Mouse (Mus musculus) cerebellum, postnatal 4 days (tissue): Measurements from ENCODE around the gene Pef1.

ENCODE experiments used
- DNase-seq, 2 experiments: peaks; one replicate each; pipeline ENCODE4 v3.0.0; 2022; ENCODE audit warnings: low spot score in 2 of 2, mixed read lengths in 1 of 2

Pef1 gene

GRCm38 (mm10) chr4:130138441-130139213, 36.3 kb downstream of the Pef1 start:
- peak; percentile 70 to 87 for DNase-seq

DNA sequence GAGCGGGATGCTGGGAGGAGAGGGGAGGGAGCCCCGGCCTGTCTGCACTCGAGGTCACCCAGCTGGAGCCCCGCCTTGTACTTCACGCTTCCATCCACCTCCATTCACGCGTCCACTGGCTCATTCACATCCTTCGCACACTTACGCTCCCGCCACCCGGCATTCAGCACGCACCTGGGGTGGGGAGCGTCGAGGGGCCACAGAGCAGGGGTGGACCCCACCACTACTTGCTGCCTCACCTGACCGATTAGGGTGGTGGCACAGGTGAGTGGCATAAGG, 36.8 kb downstream of the Pef1 start, which contains the start of gene Hcrtr1:
Gene Hcrtr1 (minus strand): TSS at position 146 of the 279 bp plus-strand sequence.
- DNase-seq = no peak

DNA sequence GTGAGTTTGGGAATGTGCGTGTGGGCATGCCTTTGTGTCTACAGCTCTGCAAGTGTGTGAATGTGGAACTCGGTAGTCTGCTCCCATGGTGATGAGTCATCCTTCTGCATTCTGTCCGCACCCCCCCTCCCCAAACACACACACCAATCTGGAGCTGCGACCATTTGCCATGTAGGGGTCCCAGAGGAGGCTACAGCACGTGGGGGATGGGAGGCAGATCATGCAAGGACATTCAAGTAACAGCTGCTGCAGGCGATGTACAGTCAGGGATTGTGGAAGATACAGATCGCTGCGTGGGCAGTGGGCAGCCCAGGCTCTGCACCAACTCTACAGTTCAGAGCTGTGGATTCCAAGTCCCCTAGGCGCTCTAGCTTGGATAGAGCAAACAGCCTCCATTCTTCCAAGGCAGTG, 38.6 kb downstream of the Pef1 start:
- peak in 1 of 2 experiments; percentile 40 for DNase-seq

GRCm38 (mm10) chr4:130141786-130142185, 39.4 kb downstream of the Pef1 start:
- DNase-seq = no peak

DNA sequence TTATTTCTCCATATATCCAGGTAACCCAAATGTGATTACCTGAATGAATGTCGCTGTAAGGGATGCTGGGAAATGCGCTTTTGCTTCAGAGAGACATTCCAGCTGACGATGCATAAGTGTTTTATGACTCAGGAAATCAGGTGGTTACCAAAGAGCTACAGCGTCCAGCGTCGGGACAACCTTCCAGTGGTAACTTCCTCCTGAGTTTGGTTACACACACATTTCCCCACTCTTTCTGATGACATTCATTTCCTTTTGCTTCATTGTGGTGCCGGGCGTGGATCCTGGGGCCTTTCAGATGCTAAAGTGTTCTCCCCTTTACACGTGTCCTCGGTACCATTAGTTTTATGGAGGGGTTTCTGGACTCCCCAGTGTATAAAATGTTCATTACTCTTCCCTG, 46.0 kb downstream of the Pef1 start:
- DNase-seq = no peak

- DNase-seq = no peak
Measured at GRCm38 (mm10) chr4:130154250-130154649, 51.9 kb downstream of the Pef1 start.

DNA sequence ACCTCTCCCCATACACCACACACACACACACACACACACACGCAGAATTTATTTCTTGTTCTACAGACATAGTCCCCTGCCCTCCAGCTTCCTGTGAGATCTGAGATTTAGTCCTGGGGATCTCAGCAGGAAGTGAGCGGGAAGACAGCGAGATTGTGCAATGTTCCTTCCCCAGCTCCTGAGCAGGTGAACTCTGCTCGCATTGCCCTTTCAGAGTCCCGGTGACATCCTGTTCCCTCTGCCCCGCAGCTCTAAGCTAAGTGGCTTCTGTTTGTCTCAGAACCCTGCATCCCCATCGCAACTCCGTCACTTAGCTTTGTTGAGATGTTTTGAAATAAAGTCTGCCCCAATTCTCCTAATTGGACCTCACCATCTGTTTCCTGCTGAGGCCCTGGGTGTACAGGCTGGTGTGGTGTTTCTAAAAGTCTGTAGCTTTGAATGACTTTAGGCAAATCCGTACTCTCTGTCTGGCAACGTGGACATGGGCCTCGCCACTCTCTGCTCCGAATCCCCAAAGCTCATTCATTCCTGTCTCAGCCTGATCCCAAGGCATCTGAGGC, 54.5 kb downstream of the Pef1 start:
- no peak for DNase-seq

- no peak for DNase-seq
Measured at GRCm38 (mm10) chr4:130161349-130161748, 59.0 kb downstream of the Pef1 start.

DNA sequence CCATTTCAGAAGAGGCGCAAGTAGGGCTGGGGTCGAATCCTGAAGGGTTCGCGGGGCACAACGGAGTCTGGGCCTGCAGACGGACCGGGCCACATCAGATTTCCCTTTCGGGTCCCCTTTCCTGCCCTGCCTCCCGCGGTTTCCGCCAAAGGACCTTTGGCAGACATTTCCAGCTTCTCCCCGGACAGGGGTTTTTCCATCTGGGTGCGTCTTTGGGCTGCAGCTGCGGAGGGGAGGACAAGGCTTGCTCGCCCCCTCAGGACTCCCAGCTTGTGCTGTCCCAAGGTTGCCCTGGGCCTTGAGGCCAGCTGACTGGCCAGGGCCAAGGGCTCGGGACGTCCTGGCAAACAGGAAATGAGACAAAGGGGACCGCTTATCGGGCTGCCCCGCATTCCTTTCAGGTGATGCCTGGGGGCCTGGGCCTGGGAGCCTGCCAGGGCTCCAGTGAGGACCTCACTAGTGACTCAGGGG, 61.1 kb downstream of the Pef1 start:
- no peak for DNase-seq

DNA sequence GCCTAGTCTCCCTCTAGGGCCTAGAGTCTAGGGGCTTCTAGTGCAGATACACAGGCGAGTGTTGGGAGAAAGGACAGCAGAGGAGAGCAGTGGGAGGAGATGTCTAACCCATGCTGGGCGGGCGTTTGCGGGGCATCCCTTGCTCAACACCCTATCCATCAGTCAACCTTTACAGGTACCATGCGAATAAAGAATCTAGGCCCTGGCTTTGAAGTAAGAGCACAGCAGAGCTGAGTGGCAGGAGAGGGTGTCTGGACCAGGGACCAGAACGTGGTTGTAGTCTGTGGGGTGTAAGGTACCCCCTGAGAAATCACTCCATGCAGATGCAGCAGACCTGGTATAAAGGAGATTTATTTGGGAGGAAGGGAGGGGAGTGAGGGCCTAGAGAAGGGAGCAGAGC, 61.8 kb downstream of the Pef1 start:
- DNase-seq = no peak

DNA sequence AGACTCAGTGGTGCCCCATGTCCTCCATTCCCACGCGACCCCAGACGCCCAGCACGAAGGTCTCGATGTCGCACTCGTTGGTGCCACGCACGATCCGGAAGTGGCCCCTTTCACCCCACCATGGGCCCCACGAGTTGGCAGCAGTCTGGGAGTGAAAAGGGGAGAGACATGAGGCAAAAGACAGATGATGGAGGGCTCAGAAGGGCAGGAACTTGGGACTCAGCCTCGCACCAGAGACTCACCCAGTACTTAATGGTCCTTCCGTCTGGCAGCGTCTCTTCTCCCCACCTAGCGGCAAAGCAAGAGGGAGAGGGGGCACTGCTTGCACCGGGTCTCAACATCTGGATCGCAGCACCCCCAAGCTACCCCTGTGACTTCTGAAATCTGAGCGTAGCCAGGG, 63.7 kb downstream of the Pef1 start:
- no peak for DNase-seq

DNA sequence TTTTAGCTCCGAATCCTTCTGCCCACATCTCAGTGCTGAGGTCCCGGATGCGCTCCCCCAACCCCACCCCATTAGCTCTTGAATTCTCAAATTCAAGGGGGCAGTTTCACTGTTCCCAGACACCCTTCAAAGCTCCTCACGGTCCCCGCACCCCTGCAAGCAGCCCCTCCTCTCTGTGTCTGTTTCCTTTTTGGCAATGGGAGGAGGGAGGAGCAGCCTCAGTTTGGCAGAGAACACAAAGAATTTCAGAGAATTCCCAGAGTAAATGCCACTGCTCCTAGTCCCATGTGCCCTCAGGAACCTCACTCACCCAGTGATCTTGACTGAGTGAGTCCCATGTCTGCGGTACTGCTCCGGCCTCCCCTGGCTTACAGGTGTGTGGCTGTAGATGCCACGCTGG, 64.2 kb downstream of the Pef1 start:
- DNase-seq = no peak

GRCm38 (mm10) chr4:130167321-130167720, 65.0 kb downstream of the Pef1 start:
- DNase-seq = no peak

- DNase-seq = no peak
Measured at GRCm38 (mm10) chr4:130167814-130168213, 65.5 kb downstream of the Pef1 start.

DNA sequence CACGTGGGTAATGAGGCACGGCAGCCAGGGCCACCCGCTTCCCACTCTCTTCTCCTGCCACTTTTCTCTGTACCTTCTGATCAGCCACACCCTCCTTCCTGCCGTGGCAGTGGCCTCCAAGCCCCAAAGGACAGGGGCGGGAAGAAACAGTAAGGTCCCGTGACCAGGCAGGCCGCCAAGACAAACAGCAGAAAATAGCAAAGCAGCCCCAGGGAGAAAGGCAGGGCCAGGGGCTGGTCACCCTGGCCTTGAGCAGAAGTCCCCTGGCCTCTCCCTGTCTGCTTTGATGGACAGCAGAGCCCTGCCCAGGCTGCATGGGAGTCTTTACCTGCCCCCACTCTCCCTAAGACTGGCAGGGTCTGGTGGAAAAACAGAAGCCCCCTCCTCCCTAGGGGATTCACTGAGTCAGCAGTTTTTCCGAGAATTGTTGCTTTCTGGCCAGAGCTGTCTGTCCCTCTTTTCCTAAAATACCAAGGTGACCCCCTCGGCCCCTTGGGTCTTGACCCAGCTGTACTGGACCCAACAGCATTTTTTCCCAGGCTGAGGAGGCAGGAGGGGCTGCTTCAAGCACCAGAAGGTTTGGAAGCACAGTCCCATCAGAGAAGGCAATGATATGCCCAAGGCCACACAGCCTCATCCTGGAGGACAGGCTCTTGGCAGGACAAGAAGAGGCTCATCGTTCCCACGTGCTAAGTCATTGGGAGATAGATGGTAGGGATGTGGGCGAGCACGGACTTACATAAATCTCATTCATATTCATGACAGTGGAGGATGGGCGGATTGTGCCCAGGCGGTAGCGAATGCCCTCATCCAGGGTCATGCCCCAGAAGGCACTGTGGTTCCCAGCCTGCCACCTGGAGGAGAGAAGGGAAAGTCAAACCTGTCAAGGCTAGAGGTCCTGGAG, 66.2 kb downstream of the Pef1 start:
- DNase-seq = peak in 1 of 2 experiments; percentile 35

DNA sequence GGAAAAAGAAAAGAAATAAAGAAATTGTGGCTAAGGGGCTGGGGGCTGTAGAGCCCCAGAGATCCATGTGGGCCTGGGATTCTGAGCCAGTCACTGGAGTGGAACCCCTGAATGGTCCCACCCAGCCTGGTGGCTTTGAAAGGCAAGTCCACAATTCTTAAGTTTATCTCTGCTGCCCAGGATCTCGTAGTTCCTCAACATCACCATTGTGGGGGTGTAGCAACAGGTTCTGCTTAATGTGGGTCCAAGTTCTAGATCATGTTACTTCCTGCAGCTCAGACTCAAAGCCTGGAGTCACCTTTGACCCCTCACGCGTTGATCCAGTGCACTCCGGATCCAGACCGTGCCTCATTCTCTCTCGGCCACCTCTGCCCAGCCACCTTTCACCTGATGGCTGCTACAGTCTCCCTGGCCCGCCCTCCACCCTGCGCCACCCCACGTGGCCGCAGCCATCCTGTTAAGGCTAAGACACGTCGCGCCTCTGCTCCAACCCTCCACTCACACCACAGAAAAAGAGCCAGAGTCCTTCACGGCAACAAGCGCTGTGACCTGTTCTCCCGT, 67.1 kb downstream of the Pef1 start:
- no peak for DNase-seq

DNA sequence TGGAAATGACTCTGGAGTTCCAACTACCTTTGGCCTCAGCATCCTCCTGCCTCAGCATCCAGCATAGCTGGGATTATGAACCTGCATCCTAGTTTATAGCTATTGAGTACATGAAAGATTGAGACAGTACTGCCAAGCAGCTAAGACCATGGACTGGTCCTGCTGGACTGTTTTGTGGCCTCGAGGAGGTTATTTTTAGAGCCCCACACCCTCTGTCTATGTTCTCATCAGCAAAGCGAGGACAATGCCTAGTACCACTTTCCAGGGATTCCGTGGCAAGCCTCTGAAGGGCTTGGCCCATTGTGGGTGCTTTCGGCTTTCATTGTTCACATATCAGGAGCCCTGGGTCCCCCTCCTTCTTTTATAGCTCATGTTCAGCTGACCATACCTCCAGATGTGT, 68.0 kb downstream of the Pef1 start:
- DNase-seq = no peak

- DNase-seq = no peak
Measured at GRCm38 (mm10) chr4:130171951-130172765, 69.8 kb downstream of the Pef1 start.

DNA sequence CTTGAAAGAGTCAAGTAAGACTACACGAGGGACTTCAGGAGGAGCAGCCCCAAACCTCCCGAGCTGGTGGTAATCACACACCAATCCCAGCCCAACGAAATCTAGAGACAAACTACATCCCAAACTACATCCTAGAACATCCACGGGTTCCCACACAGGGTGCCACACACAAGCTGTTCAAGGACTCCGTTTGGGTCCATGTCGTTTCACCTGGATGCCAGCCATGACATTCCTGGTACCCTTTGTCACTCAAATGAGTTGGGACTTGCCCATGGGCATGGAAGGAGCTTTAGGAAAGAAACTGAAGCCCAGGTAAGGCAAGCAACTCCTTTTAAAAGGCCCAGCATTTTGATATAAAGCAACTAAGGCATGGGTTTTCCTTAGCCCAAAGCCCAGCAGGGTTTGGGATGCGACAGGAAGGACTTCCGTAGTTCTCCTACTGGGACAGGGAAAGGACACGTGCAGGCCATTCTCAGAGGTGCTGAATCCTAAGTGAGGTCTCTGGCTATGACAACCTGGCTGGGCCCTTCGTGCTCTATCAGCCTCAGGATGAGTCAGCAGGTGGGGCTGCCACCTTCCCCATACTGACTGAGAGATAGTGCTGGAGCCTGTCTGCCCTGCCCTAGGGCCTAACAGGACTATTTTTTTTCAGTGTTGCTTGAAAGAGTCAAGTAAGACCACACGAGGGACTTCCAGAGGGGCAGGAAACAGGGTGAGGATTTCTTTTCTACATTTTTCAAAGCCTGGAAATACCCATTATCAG, 70.9 kb downstream of the Pef1 start:
- no peak for DNase-seq

DNA sequence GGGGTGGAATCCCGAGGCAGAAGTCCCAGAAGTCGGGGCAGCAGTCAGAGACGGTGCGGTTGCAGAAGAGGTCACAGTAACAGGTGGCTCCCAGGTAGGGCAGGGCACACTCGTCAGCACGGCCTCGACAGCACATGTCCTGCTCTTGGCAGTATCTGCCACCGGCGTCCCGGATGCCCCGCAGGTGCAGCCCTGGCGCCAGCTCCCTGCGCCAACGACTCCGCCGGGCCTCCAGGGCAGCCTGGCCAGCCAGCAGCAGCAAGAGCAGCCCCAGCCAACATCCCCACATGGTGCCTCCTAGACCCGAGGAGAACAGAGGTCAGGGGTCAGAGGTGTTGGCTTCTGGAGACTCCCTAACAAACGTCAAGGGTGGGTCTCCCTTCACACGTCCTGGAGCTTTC, 71.6 kb downstream of the Pef1 start:
- no peak for DNase-seq
